Mouse (Mus musculus) stomach, postnatal 0 days (tissue): ENCODE measurements around the gene Galnt4. TPM values are rescaled to one million over a fixed set of nuclear protein-coding genes. Genes with fewer than 3 reads are reported as not detected.

Experiments
- ATAC-seq: fragments of 200-750 bp; cut with Nextera tagmentation; 2 replicates; pipeline ENCODE4 v1.8.0; 2017; ENCODE audit not compliant: low FRiP score, low TSS enrichment
- DNase-seq: peaks from one replicate; pipeline ENCODE4 v3.0.0-alpha.2; 2016; ENCODE audit warnings: low spot score
- H3K27ac ChIP-seq: fragments of 300-500 bp; sonication (generic); replicated peaks from 2 replicates; pipeline ENCODE4 v1.5.1; 2014; ENCODE audit warnings: mild to moderate bottlenecking, control low read depth
- H3K27me3 ChIP-seq: fragments of 300-500 bp; sonication (generic); 2 replicates; pipeline ENCODE4 v1.6.1; 2014; ENCODE audit warnings: low read length; ENCODE audit not compliant: control insufficient read depth, insufficient read depth
- H3K36me3 ChIP-seq: fragments of 300-500 bp; sonication (generic); 2 replicates; pipeline ENCODE4 v1.6.1; 2014; ENCODE audit warnings: low read length, mixed read lengths; ENCODE audit not compliant: control insufficient read depth, insufficient read depth
- H3K4me1 ChIP-seq: fragments of 300-500 bp; sonication (generic); replicated peaks from 2 replicates; pipeline ENCODE4 v1.6.1; 2014; ENCODE audit warnings: antibody characterized with exemption; ENCODE audit not compliant: control insufficient read depth, insufficient read depth
- H3K4me2 ChIP-seq: fragments of 300-500 bp; sonication (generic); replicated peaks from 2 replicates; pipeline ENCODE4 v1.6.1; 2014; ENCODE audit warnings: low read depth, mild to moderate bottlenecking, control low read depth, moderate library complexity
- H3K4me3 ChIP-seq: fragments of 300-500 bp; sonication (generic); 2 replicates; pipeline ENCODE4 v1.5.1; 2014; ENCODE audit warnings: low read depth, low read length, control low read depth
- H3K9ac ChIP-seq: fragments of 300-500 bp; sonication (generic); 2 replicates; pipeline ENCODE4 v1.6.1; 2014; ENCODE audit warnings: mild to moderate bottlenecking, low read length, control low read depth, mixed read lengths
- H3K9me3 ChIP-seq: fragments of 300-500 bp; sonication (generic); 2 replicates; pipeline ENCODE4 v1.6.1; 2016; ENCODE audit warnings: low read length; ENCODE audit not compliant: control insufficient read depth
- CTCF ChIP-seq: IDR thresholded peaks from 2 replicates; pipeline ENCODE4 v1.5.1; 2016; ENCODE audit warnings: antibody characterized with exemption, low read depth, mild to moderate bottlenecking, moderate library complexity
- EP300 ChIP-seq: optimal IDR thresholded peaks from 2 replicates; pipeline ENCODE3; 2016; ENCODE audit warnings: antibody characterized with exemption
- WGBS: fragments of 180-500 bp; shearing (Covaris S2); extraction: QIAGEN DNeasy Blood & Tissue Kit; methylation state at CpG from one replicate; pipeline ENCODE4 v1.1.7; 2014; 5-methylcytosine and 5-hydroxymethylcytosine counted together
- polyA plus RNA-seq: library from polyadenylated mRNA; unstranded; fragments of >200 nt; fragmentation: Nextera tagmentation; extraction: Ambion mirVana; gene quantifications from 2 replicates; pipeline ENCODE4 v1.2.1, GENCODE M21; 2015

Galnt4 gene
- polyA plus RNA-seq, 1 experiment from 2014 or later, result 34.9 TPM

GRCm38 (mm10) chr10:99127691-99128261 lies 19.8 kb downstream of the Galnt4 start:
- Histone ChIP-seq H3K4me2 (no peak overlapping the region), H3K4me1 (no peaks in the 10 kb centered on the region; the same call in 1 of the 2 replicates), H3K36me3 (no peaks in the 10 kb centered on the region), H3K27ac (peak overlapping the region; percentile 79), H3K4me3 (no peak overlapping the region), H3K27me3 (no peaks in the 10 kb centered on the region), H3K9me3 (no peaks in the 10 kb centered on the region), H3K9ac (no peak overlapping the region)
- ATAC-seq, result peak; percentile 58
- TF ChIP-seq CTCF, result no peak
- no peak for TF ChIP-seq EP300
- WGBS, result 58% methylated on average over 11 of the region's 11 CpGs
- peak; percentile 79 for DNase-seq

GRCm38 (mm10) chr10:99130611-99131010 lies 22.7 kb downstream of the Galnt4 start:
- DNase-seq (no peak), ATAC-seq (no peak)
- no peaks in the 10 kb centered on the region for H3K9me3 ChIP-seq
- H3K4me2 ChIP-seq, result no peak overlapping the region
- no peak overlapping the region for H3K9ac ChIP-seq
- peak overlapping the region; percentile 91 for H3K27ac ChIP-seq
- 42% methylated on average over 6 of the region's 6 CpGs for WGBS
- H3K4me3 ChIP-seq, result no peak overlapping the region
- no peaks in the 10 kb centered on the region for H3K27me3 ChIP-seq
- no peak for TF ChIP-seq EP300
- TF ChIP-seq CTCF, result no peak
- no peaks in the 10 kb centered on the region for H3K36me3 ChIP-seq
- no peaks in the 10 kb centered on the region; the same call in 1 of the 2 replicates for H3K4me1 ChIP-seq

DNA sequence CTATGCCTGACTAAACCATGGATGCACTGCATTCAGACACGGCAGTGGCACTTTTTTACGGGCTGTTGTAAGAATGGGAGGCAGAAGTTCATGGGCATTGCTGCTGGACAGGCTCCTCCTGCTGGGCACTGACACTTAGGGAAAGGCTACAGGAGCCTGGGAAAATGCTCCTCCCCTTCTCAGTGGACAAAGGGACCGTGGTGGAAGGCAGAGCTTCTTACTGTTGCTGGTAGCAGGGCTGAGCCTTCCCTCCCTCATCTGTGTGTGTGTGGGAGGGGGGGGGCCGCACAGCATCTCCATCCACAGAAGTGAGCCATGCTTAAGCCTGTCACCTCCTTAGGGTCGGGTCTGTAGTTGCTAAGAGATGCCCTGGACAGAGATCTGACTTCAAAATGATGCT lies 23.3 kb downstream of the Galnt4 start:
- Histone ChIP-seq H3K9me3 (no peaks in the 10 kb centered on the region), H3K4me1 (no peaks in the 10 kb centered on the region; the same call in 1 of the 2 replicates), H3K9ac (no peak overlapping the region), H3K27me3 (no peaks in the 10 kb centered on the region), H3K36me3 (no peaks in the 10 kb centered on the region), H3K27ac (peak overlapping the region; percentile 91), H3K4me3 (no peak overlapping the region), H3K4me2 (0 out of 2 replicates have a peak overlapping the region, but pooled peaks have one; percentile 15)
- 62% methylated on average over 5 of the region's 5 CpGs for WGBS
- TF ChIP-seq CTCF (peak; percentile 63), EP300 (no peak)
- ATAC-seq (peak; percentile 41), DNase-seq (peak; percentile 79)

- H3K4me3 ChIP-seq, result no peak overlapping the region
- no peak; the same call in 1 of the 2 replicates for ATAC-seq
- 38% methylated on average over 6 of the region's 6 CpGs for WGBS
Observed at GRCm38 (mm10) chr10:99132189-99132588, 24.2 kb downstream of the Galnt4 start.

GRCm38 (mm10) chr10:99132595-99133272 lies 24.8 kb downstream of the Galnt4 start:
- 47% methylated on average over 11 of the region's 11 CpGs for WGBS
- ATAC-seq (peak; percentile 95), DNase-seq (peak; percentile 85)
- H3K27ac ChIP-seq, result peak overlapping the region; percentile 91
- H3K36me3 ChIP-seq, result no peaks in the 10 kb centered on the region
- no peak overlapping the region for H3K9ac ChIP-seq
- peak overlapping the region; percentile 26; the same call in 1 of the 2 replicates for H3K4me2 ChIP-seq
- H3K27me3 ChIP-seq, result no peaks in the 10 kb centered on the region
- H3K4me3 ChIP-seq, result no peak overlapping the region
- H3K4me1 ChIP-seq, result no peaks in the 10 kb centered on the region; the same call in 1 of the 2 replicates
- TF ChIP-seq CTCF (peak; percentile 33; the same call in 1 of the 2 replicates), EP300 (no peak)
- no peaks in the 10 kb centered on the region for H3K9me3 ChIP-seq

More at GRCm38 (mm10) chr10:99132189-99132588, 24.2 kb downstream of the Galnt4 start:
- Histone ChIP-seq H3K36me3 (no peaks in the 10 kb centered on the region), H3K9me3 (no peaks in the 10 kb centered on the region), H3K27ac (peak overlapping the region; percentile 91), H3K4me2 (peak overlapping the region; percentile 26; the same call in 1 of the 2 replicates), H3K27me3 (no peaks in the 10 kb centered on the region), H3K9ac (peak overlapping the region; percentile 24; the same call in 1 of the 2 replicates), H3K4me1 (no peaks in the 10 kb centered on the region; the same call in 1 of the 2 replicates)
- no peak for TF ChIP-seq CTCF
- no peak for TF ChIP-seq EP300
- peak; percentile 46 for DNase-seq

DNA sequence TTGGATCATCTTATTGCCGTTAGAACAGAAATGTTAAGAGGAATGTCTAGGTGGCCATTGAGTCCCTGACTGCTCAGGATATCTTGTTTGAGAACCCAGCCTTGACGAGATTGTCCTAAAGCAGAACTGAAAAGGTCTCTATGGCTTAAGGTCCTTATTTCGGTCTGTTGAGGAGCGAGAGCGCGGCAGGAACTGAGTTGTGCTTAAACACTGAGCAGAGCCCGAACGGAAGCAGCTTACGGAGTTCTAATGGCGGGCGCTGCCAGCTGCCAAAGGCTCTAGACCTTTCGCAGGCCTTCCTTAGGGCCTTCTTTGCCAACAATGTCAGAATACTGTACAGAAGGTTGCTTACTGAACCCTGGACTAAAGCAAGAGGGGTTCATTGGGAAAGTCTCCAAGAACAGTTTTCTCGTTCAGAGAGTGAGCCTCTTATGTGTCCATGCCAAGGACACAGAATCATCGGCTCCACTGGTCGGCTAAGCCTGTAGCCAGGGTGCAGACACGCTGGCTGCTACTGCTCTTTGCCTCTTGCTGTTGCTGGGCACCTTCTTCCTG lies 25.4 kb downstream of the Galnt4 start:
- no peak overlapping the region for H3K9ac ChIP-seq
- H3K27me3 ChIP-seq, result no peaks in the 10 kb centered on the region
- H3K27ac ChIP-seq, result peak overlapping the region; percentile 91
- no peaks in the 10 kb centered on the region; the same call in 1 of the 2 replicates for H3K4me1 ChIP-seq
- DNase-seq, result no peak
- no peaks in the 10 kb centered on the region for H3K9me3 ChIP-seq
- TF ChIP-seq CTCF (no peak), EP300 (no peak)
- H3K4me3 ChIP-seq, result no peak overlapping the region
- no peaks in the 10 kb centered on the region for H3K36me3 ChIP-seq
- no peak overlapping the region for H3K4me2 ChIP-seq
- no peak for ATAC-seq
- 80% methylated on average over 16 of the region's 16 CpGs for WGBS
